Mouse (Mus musculus): ENCODE data around the gene Plcd1.

The Plcd1 gene

DNA sequence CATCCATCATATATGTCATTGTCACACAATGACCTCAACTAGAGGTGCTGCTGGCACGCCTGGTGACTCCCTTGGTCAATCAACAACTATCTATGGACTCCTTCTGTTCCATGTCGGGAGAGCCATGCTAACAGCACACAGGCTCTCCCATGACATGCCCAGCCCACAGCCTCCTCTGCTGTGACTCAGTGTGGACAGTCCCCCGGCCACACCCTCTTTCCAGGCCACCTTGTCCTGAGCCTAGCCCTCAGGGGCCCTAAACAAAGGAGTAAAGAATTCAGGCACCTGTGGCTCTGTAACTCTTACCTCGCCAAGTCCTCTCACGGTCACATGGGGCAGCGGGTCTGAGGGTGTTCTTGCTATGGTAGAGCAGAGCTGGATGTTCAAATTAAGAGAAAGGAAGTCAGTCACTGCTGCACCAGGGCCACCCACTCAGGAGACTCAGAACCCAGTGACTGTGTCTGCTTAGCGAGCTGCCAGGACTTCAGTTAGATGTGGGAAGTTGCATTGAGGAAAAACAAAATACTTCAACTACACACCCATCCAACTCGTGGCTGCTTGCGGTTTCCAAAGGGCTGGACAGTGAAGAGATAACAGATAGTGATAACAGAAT lies 39.2 kb downstream of the Plcd1 start:
- no peak for DNase-seq (ENCODE audit: low spot score in 2 of 2)

GRCm38 (mm10) chr9:119052154-119052944 lies 41.0 kb downstream of the Plcd1 start, which contains the start of gene Vill:
TSS of gene Vill (plus strand) at chr9:119052778.
- no peak for DNase-seq (ENCODE audit: low spot score in 2 of 2)

DNA sequence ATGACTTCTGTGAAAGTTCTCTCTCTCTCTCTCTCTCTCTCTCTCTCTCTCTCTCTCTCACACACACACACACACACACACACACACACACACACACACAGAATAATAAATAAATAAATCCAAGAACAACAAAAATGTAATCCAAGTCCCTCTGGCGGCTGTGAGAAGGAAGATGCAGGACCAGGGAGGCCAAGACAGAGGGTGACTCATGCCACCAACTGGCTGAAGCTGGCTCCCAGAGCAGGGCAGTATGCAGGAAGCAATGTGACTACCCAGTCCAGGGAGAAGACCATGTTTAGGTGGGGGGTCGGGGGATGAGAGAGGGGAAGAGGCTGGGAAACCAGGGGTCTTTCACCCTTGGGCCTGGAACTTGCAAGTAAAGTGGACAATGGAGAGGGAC lies 42.1 kb downstream of the Plcd1 start:
- no peak for DNase-seq (ENCODE audit: low spot score in 2 of 2)

DNA sequence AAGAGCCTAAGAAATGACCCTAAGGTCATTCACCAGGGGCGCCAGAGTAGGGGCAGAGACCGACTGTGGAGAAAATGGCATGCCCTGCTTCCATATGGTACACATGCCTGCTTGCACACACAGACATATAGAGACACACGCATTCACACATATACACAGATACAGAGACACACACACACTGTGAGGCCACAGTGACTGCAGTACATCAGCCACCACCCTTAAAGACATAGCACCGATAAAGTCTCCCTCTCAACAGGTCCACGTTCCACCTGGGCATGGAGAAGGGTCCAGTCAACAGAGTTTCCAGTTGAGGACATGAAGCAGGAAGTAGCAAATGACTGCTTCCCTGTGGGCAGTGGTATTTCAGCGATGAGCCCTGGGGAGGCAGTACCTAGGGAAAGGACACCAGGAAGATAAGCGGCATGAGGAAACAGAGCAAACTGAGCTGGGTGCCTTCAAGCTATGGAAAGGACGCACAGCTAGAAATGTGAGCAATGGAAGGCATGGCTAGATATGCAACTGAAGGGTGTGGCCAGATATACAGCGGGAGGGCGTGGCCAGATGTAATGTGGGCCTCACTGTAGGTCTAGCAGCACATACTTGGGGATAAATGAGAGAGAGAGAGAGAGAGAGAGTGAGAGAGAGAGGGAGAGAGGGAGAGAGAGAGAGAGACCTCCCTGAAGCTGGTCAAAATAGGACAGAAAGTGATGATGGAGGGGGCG lies 45.0 kb downstream of the Plcd1 start:
- DNase-seq (ENCODE audit: low spot score in 2 of 2), result no peak

DNA sequence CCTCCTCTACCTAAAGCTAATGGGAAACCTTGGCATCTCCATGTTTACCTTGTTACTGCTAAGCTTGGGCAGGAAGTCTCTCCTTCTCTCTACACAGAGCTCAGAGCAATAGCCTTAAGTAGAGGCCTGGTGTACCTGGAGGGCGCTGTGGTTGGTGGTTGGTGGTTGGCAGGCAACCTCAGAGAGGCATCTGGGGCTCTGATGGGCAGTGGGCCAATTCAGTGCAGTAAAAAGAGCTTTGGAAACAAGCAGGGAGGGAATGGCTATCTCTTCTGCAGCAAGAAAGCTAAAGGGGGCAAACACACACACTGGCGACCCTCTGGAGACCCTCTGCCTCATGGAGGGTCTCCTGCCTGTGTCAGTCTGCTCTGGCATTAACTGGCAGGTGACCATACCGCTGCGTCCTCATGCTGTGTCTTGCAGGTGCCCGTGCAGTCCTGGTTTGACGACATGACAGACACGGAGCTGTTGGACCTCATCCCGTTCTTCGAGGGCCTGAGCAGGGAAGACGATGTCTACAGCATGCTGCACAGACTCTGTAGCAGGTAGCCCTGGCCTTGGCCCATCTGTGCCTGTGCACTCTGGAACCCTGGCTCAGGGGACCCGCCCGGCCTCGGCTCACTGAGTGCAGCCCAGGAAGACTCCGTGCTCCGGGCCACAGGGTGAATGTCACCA lies 53.1 kb downstream of the Plcd1 start:
- DNase-seq (ENCODE audit: low spot score in 2 of 2), result no peak

GRCm38 (mm10) chr9:119038574-119038973 lies 54.7 kb downstream of the Plcd1 start:
- DNase-seq (ENCODE audit: low spot score in 2 of 2), result no peak

- DNase-seq (ENCODE audit: low spot score in 2 of 2), result no peak
These were observed 56.1 kb downstream of the Plcd1 start for GRCm38 (mm10) chr9:119037076-119037730.

DNA sequence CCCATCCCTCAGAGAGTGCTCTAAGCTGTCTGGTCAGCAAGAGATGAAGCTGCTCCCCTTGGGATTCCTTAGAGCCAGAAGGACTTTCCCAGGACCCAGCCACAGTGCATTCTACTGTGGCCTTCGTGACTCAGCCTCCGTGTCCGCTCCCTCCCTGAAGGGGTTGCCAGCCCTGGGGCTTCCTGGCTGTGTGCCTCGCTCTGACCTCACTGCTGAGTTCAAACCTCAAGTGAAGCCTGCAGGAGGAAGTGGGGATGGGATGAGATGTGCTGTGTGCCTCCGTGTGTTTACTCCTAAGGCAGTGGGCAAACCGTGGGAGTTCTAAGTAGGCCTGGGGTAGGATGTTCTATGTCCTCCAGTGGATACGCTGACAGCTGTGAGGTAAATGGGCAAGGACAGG lies 57.5 kb downstream of the Plcd1 start:
- DNase-seq (ENCODE audit: low spot score in 2 of 2), result no peak

DNA sequence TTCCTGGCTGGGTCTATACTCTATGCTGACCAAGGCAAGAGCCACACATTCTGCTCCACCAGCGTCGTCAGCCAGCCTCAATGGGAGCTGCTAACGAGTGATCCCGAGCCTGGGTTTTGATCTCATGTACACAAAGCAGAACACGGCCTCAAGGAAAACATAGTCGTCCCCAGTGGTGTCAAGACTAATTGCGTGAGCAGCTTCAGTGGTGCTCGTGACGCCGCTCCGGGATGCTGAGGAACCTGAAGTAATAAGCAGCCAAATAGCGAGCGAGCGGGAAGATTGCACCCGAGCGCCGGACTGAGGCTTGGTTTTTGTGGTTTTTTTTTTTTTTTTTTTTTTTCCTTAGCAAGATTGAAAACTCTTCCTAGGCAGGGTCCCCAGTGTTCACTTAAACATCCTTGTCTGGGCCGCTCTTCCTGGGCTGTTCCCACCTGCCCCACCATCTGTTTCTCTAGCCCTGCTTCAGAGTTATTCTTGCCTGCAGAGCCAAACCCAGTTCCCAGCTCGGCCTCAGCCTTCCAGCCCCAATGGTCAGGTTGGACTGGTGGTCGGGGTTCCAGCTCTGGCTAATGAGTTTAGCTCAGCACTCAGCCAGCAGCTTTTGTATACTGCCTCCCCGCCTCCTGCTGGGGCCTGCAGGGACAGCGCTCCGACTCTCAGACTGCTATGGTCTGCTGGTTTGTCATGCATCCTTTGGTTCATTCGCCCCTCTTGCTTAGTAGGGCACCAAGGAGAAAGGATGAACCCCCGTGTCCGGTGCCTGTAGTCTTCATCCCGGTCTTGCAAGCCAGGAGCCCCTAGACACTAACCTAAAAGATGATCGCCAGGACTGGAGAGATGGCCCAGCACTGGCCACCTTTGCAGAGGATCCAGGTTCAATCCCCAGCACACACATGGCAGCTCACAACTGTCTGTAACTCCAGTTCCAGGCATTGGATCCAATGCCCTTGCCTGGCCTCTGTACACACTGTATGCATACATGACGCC lies 58.3 kb downstream of the Plcd1 start:
- no peak for DNase-seq (ENCODE audit: low spot score in 2 of 2)

DNA sequence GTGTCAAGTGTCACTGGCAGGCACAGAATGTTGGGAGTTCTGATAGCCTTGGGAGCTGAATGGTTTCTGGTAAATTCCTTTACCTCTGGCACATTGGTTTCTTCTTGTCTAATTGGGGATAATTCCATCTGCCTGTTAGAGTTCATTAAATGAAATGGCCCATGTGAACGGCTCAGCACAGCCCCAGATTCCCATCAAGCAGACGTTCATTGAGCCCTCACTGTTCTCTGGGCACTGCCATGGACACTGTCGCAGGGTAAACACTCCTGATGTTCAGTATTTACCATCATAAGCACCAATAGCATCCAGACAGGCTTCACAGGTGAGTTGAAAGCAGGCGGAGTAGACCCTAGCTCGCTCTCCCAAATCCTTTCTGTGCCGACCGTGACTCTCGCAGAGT lies 59.2 kb downstream of the Plcd1 start:
- no peak for DNase-seq (ENCODE audit: low spot score in 2 of 2)

GRCm38 (mm10) chr9:119033111-119033921 lies 60.0 kb downstream of the Plcd1 start:
- DNase-seq (ENCODE audit: low spot score in 2 of 2), result peak; percentile 29 to 36

DNA sequence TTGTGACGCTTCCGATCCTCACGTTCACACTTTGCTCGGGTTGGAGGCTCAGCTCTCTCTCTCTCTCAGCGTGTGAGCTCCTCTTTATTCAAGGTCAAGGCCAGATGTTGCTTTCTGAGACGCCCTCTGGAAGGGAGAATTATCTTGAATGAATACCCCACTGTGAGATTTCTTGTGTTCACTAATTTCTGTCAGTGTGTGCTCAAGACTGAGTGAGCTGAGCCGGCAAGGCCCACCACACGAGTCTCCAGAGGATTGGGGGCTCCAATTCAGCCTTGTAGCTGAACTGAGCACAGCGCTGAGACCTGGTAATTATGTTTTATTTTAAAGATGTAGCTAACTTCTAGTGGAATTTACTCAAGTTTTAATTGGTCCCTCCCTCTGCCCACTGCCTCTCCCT lies 60.8 kb downstream of the Plcd1 start:
- no peak for DNase-seq (ENCODE audit: low spot score in 2 of 2)

DNA sequence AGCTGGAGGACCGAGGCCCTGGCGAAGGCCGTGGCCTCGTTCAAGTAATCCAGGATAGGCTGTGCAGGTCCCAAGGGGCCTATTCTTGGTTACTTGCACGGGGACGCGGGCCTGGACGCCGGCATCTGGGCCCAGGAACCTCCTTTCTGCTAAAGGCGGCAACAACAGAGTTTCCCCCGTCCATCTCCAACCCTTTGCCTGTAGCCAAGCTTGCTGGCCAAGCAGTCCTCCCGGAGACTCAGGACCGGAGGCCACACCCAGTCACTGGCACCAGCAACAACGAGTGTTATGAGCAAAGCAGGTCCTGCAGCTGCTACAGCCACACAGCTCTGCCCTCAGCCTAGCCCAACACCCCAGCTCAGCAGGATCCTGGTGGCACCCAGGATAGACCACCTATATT lies 61.5 kb downstream of the Plcd1 start:
- no peak for DNase-seq (ENCODE audit: low spot score in 2 of 2)

DNA sequence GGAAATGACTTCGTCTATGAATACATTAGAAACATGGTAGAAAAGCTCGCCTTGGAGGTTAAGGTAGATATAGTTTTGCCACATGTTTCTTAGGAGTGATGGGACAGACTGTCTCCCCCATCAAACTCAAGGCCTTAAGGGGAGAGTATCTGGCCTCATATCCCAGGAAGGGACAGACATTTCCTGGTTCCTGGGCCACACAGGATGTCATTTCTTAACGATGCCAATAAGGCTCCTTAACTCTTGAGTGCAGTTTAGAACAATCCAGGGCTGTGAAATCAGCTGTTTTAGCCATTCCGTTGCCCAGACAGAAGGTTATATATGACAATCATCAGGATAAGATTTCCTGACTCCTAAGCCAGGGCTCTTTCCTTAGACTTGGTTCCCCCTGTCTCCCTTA lies 62.3 kb downstream of the Plcd1 start:
- DNase-seq (ENCODE audit: low spot score in 2 of 2), result no peak

GRCm38 (mm10) chr9:119029568-119029967 lies 63.7 kb downstream of the Plcd1 start:
- DNase-seq (ENCODE audit: low spot score in 2 of 2), result peak; percentile 36 to 38

DNA sequence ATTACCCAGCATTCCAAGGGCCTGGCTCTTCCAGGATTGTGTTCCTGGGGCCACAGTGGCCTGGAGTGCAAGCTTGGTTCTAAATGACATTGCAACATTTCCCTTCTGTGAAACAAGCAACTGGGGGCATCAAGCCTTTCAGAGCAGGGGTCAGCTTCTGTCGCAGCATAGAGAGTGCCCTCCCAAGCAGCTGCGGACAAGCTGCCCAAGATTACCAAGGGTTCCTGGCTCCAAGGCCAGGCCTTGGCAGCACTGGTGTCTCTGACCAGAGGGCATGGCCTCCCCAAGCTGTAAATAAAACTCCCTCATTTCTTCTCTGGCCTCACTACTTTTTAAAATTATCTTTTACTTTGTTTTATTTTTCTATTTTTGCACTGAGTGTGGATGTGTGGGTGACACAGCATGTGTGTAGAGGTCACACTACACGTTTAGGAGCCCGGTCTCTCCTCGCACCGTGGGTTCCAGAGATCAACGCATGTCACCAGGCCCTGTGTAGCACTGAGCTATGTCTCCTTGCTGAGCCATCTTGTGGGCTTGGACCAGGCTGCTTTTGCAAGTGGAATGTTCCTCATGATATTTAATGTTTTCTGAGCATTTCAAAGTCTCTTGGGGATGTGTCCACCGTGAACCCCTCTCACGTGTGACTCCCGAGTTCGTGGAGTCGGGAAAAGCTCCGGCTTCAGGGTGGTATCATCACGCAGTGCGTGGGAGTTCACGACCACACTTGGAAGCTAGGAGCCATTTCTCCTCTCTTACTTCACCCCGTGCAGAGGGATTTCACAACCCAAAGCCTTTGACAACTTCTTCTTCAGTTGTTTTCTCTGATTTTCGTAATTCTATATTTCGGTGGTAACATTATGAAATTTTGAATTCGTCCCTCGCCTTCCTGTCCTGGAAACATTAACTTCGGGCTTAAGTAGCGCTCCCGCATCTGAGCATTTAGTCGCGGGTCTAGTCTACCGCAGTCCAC lies 64.8 kb downstream of the Plcd1 start:
- DNase-seq (ENCODE audit: low spot score in 2 of 2), result no peak

DNA sequence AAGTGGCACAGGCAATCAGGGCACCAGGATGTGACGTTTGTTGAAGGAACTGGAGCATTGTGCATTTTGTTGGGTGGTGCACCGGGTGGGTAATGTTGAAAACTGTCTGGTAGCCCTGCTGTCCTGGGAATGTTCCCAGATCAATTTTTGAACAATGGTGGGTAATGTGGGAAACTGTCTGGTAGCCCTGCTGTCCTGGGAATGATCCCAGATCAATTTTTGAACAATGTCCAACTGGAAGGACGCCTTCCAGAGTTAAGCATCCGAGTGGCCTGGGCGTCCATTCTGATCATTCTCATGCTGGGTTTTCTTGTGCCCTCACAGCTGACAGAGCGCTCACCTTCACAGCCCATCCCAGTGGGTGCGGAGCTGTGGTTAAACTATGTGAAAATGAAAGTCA lies 66.0 kb downstream of the Plcd1 start:
- no peak for DNase-seq (ENCODE audit: low spot score in 2 of 2)

- no peak for DNase-seq (ENCODE audit: low spot score in 2 of 2)
These were observed 67.4 kb downstream of the Plcd1 start for GRCm38 (mm10) chr9:119025832-119026331.

All from frontal cortex, postnatal 14 days (tissue).